Mouse (Mus musculus) naive thymus-derived CD4-positive, alpha-beta T cell, adult 2 months (primary cell): Measurements from ENCODE around the gene Hes6.

Source experiments
- DNase-seq: peaks from one replicate; pipeline ENCODE4 v3.0.0-alpha.2; 2011; ENCODE audit warnings: low read depth

Gene Hes6

GRCm38 (mm10) chr1:91405406-91406169, 8.2 kb downstream of the Hes6 start:
- no peak for DNase-seq

DNA sequence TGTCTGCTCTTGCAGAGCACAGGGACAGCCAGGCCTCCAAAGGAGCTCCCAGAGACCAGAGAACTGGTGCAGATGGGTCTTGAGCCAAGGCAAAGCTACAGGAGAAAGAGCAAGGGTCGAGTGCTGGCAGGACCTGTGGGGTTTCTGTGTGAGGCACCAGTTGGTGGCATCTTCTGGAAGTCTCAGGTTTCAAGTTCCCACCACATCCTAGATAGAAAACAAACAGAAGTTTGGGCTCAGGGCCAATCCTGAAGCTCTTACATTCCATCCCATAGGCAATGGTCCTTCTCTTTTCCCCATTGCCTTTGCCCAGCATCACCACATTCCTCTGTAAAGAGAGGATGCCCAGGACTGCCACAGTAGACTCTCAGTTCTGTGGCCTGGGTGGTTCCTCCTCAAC, 8.9 kb downstream of the Hes6 start:
- no peak for DNase-seq

DNA sequence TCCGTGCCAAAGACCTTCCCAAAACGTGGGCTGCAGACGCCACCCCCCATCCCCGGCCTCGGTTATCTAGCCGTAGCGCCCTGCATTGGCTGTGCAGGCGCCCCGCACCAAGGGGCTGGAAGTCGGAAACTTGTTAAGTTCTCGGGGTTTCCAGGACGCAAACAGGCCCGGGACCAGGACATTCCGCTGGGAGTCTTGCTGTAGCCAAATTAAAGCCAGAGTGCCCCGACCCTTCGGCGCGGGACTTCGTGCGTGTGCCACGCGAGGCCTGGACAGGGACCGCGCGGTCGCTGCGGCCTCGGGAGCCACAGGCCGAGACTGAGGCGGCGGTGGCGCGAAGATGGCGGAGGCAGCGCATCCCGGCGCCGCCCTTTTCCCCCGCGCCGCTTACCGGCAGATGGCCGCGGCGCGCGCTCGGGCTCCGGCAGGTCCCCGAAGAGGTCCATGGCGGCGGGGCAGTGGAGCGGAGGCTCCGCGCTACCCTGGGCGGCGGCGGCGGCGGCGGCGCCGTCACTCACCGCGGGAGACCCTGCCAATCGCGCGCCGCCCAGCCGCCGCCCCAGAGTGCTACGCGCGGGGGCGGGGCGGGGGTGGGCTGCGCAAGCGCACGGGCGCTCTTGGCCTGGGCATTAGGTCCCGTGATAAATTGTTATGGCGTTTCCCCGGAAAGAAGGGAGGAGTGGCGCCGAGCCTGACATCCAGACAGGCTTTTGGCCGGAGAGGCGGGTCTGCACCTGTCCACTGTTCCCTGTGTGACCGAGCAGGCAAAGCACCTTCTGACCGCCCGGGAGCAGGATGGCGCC, 15.4 kb downstream of the Hes6 start, which contains the start of gene Ilkap:
Ilkap (minus strand) TSS at position 556 of the 803 bp plus-strand sequence.
- DNase-seq, result peak; percentile 91

DNA sequence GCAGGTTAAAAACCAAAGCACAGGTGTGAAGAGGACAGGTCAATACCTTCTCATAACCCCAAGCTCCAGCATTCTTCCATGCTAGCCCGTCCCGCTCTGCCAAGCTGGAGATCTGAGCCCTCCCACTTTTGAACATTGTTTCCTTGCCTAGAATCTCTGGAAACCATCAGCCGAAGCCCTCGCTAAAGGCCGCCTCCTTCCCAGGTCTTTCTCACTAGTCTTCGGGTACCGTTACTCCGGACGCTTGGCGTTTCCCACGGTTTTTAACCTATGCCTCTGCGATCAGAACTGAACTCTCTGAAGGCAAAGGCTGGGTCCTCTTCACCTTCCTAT, 15.9 kb downstream of the Hes6 start:
- DNase-seq, result no peak

DNA sequence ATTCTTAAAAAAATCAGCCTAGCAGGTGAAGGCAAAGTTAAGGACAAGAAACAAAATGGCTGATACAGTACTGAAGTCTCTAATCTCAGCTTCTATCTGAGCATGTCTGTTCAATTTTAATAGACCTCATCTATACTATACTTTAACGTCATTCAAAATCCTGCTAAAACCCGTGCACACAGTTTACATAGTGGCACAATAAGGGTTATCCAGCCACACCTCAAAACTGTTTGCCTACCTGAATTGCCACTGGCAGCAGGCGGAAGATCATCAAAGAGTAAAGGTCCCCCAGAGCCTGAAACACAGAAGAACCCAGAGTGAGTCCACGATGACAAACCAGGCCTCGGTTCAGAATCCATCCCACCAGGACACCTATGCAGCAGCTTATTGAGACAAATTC, 23.5 kb downstream of the Hes6 start:
- DNase-seq, result no peak

DNA sequence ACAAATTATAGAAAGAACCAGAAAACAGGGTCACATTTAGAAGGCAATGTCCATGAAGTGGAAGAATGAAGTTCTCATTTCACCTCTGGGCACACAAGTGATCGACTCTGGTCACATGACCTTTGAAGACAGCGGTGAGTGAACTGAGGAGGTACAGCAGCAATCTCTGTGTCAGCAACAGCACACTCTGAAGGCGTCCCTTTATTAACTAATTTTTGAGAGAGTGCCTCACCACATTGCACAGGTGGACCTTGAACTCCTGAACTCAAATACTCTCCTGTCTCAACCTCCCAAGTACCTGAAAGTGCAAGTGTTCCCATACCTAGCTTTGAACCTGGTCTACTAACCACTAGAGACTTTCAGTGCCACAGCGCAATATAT, 32.8 kb downstream of the Hes6 start:
- DNase-seq, result no peak

DNA sequence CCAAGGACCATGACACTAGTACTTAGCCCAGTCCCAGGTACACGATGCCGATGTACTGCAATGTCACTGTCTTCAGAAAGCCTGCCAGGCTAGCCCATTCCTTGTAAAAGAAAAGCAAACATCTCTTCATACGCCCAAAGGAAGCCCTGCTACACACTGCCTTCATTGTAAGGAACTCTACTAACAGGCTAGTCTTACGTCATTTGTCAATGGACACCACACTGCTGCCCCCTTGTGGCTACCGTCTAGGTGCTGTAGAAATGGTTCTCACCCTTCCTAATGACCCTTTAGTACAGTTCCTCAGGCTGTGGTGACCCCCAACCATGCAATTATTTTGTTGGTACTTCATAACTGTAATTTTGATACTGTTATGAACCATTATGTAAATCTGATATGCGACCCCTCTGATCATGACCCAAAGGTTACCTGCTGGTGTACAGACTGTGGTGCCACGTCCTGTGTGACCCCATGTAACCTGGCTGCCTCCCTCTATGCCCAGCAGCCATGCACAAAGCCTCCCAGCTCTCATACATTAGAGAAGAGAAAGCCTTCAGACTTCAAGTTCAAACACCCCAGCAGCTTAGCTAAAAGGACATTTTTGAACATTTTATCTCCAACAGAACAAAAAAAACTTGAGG, 33.3 kb downstream of the Hes6 start:
- peak; percentile 81 for DNase-seq

DNA sequence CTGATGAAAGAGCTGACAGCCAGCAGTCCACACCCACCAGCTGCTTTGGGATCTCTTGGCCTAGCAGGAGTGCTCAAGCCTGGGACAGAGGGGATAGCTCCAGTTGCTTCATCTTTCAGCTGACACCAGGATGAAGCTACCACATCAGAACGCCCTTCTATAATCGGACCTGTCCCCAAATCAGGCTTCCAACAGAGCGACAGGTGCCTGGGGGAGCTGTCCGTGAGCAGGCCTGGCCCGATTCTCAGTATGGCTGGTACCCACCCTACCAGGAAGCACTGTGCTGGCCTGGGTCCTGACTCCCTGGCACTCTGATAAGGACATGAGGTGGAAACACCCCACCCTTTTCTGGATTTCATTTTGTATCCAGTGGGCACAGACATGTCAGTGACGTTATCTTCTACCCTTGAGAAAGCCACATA, 40.4 kb downstream of the Hes6 start:
- no peak for DNase-seq

GRCm38 (mm10) chr1:91370055-91370454, 43.8 kb downstream of the Hes6 start:
- DNase-seq, result no peak

GRCm38 (mm10) chr1:91369408-91369807, 44.4 kb downstream of the Hes6 start:
- no peak for DNase-seq

DNA sequence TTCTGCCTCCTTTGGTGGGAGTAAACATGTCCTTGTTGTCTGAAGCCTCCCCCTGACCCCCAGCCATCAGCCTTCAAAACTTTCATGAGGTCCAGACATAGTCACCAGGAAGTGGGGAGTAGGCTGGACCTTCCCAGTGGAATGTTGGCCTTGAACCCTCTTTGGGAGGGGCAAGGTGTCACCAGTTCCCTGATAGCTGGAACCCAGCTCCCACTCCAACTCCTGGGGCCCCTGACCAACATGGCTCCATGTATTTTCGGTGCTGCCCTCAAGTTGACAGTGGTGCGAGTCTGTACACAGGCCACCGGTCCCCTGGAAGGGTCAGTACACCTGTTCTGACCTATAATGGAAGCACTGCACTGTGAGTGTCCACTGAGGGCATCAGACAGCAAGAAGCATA, 46.5 kb downstream of the Hes6 start:
- no peak for DNase-seq

DNA sequence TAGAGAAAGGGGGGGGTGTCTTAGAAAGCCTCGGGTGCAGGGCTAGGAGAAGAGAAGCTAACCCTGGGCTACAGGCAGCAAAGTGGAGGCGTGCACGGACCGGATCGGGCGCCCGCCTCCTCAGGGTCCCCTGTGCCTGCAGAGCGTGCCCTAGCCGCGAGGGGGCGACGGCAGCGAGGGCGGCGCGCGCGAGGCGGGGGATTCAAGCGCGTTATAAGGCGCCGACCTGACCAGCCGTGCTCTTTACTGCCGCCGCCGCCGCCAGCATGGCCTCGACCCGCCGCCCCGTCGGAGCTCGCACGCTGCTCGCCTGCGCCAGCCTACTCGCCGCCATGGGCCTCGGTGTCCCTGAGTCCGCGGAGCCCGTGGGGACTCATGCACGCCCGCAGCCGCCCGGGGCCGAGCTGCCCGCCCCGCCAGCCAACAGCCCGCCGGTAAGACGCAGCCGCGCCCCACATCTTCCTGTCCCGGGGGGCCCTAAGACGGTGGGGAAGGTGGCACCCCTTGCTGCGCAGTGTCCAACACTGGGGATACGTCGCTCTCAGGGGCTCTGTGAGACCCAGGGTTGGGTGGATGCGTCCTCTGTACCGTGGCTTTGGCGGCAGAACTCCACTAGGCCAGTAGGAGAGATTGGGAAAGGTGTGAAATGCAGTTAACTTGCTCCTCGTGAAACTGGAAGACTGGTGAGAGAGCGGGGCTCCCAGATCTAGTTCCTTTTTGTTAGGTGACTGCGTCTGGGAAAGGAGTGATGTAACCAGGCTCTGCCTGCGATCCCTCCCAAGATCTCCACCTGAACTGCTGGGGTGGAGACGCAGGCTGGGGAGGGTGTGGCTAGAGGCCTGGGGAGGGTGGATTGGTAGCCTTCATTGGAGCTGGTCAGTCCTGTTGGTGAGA, 47.4 kb downstream of the Hes6 start, which contains the start of gene Erfe:
Erfe (plus strand) TSS at position 216 of the 894 bp plus-strand sequence.
- peak; percentile 77 for DNase-seq

DNA sequence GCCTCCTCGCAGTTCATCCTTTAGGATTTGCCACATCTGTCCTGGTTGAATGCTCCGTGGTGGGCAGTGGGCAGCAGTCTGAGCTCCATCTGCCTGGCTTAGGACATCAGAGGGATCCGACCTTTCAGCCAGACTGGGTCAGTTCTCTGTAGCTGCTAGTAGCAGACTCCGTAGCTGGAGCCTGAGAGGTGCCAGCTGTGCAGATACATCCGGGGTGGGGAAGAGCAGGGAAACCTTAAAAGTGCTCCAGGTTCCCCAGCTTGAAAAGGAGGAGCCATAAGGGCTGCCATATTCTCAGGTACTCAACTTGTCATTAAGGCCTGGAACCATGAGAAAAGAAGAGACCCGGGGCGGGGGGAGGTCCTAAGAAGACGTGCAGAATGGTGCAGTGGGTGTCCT, 48.0 kb downstream of the Hes6 start:
- no peak for DNase-seq

GRCm38 (mm10) chr1:91364822-91365644, 48.8 kb downstream of the Hes6 start:
- DNase-seq, result no peak

- no peak for DNase-seq
These were observed 51.7 kb downstream of the Hes6 start for GRCm38 (mm10) chr1:91362113-91362512.
